Mouse (Mus musculus) midbrain, embryonic 10.5 days (tissue): ENCODE measurements around the gene Foxs1. TPM values are rescaled to one million over a fixed set of nuclear protein-coding genes. Genes with fewer than 3 reads are reported as not detected.

Source experiments
- DNase-seq: peaks from one replicate; pipeline ENCODE4 v3.0.0-alpha.2; 2017; ENCODE audit warnings: low spot score
- H3K27ac ChIP-seq: fragments of 300-500 bp; sonication (generic); replicated peaks from 2 replicates; pipeline ENCODE4 v1.5.1; 2016; ENCODE audit warnings: mild to moderate bottlenecking
- H3K27me3 ChIP-seq: fragments of 300-500 bp; sonication (generic); 2 replicates; pipeline ENCODE4 v1.6.1; 2016; ENCODE audit warnings: low read depth, mild to moderate bottlenecking; ENCODE audit not compliant: poor library complexity, severe bottlenecking
- H3K36me3 ChIP-seq: fragments of 300-500 bp; sonication (generic); 2 replicates; pipeline ENCODE4 v1.6.1; 2016; ENCODE audit warnings: mild to moderate bottlenecking, moderate library complexity
- H3K4me1 ChIP-seq: fragments of 300-500 bp; sonication (generic); 2 replicates; pipeline ENCODE4 v1.6.1; 2016
- H3K4me3 ChIP-seq: fragments of 300-500 bp; sonication (generic); 2 replicates; pipeline ENCODE4 v1.5.1; 2016; ENCODE audit warnings: mild to moderate bottlenecking, moderate library complexity
- H3K9me3 ChIP-seq: fragments of 300-500 bp; sonication (generic); replicated peaks from 2 replicates; pipeline ENCODE4 v1.6.1; 2016; ENCODE audit warnings: mild to moderate bottlenecking
- WGBS: fragments of 180-500 bp; shearing (Covaris S2); methylation state at CpG from one replicate; pipeline ENCODE4 v1.1.7; 2016; 5-methylcytosine and 5-hydroxymethylcytosine counted together
- polyA plus RNA-seq: library from polyadenylated mRNA; unstranded; fragments of >200 nt; fragmentation: Nextera tagmentation; extraction: Ambion mirVana; gene quantifications from 2 replicates; pipeline ENCODE4 v1.2.1, GENCODE M21; 2016

Foxs1 gene
- polyA plus RNA-seq, 1 experiment from 2014 or later: 0.58 TPM

- Histone ChIP-seq H3K36me3 (no peaks in the 10 kb centered on the region), H3K27ac (no peak overlapping the region), H3K27me3 (peaks cover 100% of the 10 kb centered on the region), H3K4me3 (peak overlapping the region; percentile 65), H3K4me1 (peaks cover 20% of the 10 kb centered on the region), H3K9me3 (no peaks in the 10 kb centered on the region)
- DNase-seq: no peak
- WGBS: 4% methylated on average over 8 of the region's 8 CpGs
Measured at GRCm38 (mm10) chr2:152943568-152943967, 10.6 kb upstream of the Foxs1 start.

GRCm38 (mm10) chr2:152942898-152943515, 10.0 kb upstream of the Foxs1 start:
- Histone ChIP-seq H3K4me1 (peaks cover 20% of the 10 kb centered on the region), H3K9me3 (no peaks in the 10 kb centered on the region), H3K27me3 (peaks cover 100% of the 10 kb centered on the region), H3K36me3 (no peaks in the 10 kb centered on the region), H3K27ac (no peak overlapping the region; the same call in 1 of the 2 replicates), H3K4me3 (peak overlapping the region; percentile 65)
- 1% methylated on average over 65 of the region's 65 CpGs for WGBS
- peak; percentile 51 for DNase-seq

- H3K36me3 ChIP-seq: no peaks in the 10 kb centered on the region
- H3K27me3 ChIP-seq: peaks cover 87% of the 10 kb centered on the region
- peaks cover 20% of the 10 kb centered on the region for H3K4me1 ChIP-seq
- WGBS: 37% methylated on average over 7 of the region's 7 CpGs
- H3K27ac ChIP-seq: no peak overlapping the region
- no peak overlapping the region for H3K4me3 ChIP-seq
- no peak for DNase-seq
- H3K9me3 ChIP-seq: no peaks in the 10 kb centered on the region
Measured at GRCm38 (mm10) chr2:152941776-152942175, 8.8 kb upstream of the Foxs1 start.

DNA sequence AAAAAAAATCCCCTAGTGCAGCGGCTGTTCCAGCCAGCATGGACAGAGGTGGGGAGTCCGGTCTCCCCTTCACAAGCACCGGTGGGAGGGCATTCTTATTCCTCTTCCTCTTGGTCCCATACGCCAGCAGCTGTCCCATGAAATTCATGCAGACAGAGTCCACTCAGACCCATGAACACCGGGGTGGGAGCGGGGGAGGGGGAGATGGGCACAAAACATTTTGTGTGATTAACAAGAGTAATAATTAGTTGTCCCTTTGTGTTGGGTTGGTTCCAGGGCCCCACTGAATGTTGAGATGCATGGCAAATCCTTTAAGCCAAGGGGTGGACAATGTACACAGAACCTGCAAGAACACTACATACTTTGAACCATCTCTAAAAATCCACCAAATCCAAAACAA, 8.1 kb upstream of the Foxs1 start:
- Histone ChIP-seq H3K4me3 (no peak overlapping the region), H3K27me3 (peaks cover 82% of the 10 kb centered on the region), H3K36me3 (no peaks in the 10 kb centered on the region), H3K27ac (no peak overlapping the region), H3K4me1 (peaks cover 20% of the 10 kb centered on the region), H3K9me3 (no peaks in the 10 kb centered on the region)
- no peak for DNase-seq
- 81% methylated on average over 6 of the region's 6 CpGs for WGBS

DNA sequence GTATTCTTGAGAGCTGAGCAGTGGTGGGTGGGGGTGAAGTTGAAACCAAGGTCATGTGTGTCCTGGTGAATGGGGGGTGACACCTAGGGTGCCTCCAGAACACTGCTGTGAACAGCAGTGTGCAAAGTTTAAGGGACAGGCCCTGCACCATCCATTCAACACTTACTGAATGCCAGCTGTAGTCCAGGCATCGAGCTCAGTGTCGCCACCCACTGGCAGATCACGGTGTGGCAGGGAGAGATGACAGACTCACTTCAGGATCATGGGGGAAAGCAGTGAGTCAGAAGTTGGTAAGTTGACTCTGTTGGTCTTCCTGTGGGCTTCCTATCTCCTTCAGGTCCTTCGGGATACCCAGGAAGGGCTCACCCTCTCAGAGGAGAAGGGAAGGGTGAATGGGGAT, 6.8 kb upstream of the Foxs1 start:
- Histone ChIP-seq H3K4me3 (no peak overlapping the region), H3K4me1 (peaks cover 20% of the 10 kb centered on the region), H3K27ac (no peak overlapping the region), H3K27me3 (peaks cover 78% of the 10 kb centered on the region), H3K9me3 (no peaks in the 10 kb centered on the region), H3K36me3 (no peaks in the 10 kb centered on the region)
- 16% methylated on average over 4 of the region's 4 CpGs for WGBS
- DNase-seq: peak; percentile 62

GRCm38 (mm10) chr2:152933614-152934013, 606 bp upstream of the Foxs1 start:
- peak overlapping the region; percentile 57; the same call in 1 of the 2 replicates for H3K27ac ChIP-seq
- H3K4me3 ChIP-seq: no peak overlapping the region
- H3K27me3 ChIP-seq: peaks cover 31% of the 10 kb centered on the region
- no peaks in the 10 kb centered on the region for H3K9me3 ChIP-seq
- DNase-seq: peak; percentile 53
- WGBS: 39% methylated on average over 5 of the region's 5 CpGs
- no peaks in the 10 kb centered on the region for H3K36me3 ChIP-seq
- H3K4me1 ChIP-seq: peaks cover 14% of the 10 kb centered on the region; the same call in 1 of the 2 replicates

DNA sequence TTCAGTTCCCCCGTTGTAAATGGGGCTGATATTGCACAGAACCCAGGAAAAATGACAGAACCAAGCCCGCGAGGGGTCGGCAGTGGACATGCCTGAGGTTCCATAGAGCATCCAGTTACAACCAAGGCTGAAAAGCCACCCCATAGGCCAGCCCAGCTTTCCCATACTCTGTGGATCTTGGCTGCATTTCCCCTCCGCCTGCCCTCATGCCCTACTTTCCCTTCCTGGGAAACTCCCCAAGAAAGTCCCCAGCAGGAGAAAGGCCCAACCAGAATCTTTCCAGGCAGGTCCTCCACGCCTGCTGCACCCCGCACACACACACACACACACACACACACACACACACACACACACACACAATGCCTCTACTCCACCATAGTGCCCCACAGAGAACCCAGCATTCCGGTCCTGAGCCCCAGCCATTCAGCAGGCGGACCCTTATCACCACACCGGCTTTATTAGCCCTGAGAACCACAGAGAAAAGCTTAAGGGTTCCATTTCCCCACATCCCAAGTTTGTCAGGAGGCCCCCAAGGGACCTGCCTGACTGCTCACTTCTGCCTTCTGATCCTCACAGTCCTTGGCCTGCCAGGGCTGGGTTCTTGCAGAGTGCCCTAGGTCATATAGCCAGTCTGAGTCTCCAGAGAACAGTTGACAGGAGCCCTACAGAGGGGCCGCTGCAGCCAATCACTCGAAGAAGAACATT, 1.4 kb downstream of the Foxs1 start:
- Histone ChIP-seq H3K4me1 (peaks cover 21% of the 10 kb centered on the region; the same call in 1 of the 2 replicates), H3K27me3 (peaks cover 30% of the 10 kb centered on the region), H3K9me3 (no peaks in the 10 kb centered on the region), H3K27ac (no peak overlapping the region), H3K36me3 (no peaks in the 10 kb centered on the region), H3K4me3 (no peak overlapping the region)
- DNase-seq: no peak
- WGBS: 84% methylated on average over 12 of the region's 12 CpGs

GRCm38 (mm10) chr2:152930276-152930675, 2.7 kb downstream of the Foxs1 start:
- peaks cover 28% of the 10 kb centered on the region for H3K4me1 ChIP-seq
- H3K27me3 ChIP-seq: peaks cover 21% of the 10 kb centered on the region
- no peaks in the 10 kb centered on the region for H3K36me3 ChIP-seq
- H3K27ac ChIP-seq: peak overlapping the region; percentile 38; the same call in 1 of the 2 replicates
- no peak overlapping the region for H3K4me3 ChIP-seq
- 42% methylated on average over 2 of the region's 2 CpGs for WGBS
- DNase-seq: no peak
- no peaks in the 10 kb centered on the region for H3K9me3 ChIP-seq

DNA sequence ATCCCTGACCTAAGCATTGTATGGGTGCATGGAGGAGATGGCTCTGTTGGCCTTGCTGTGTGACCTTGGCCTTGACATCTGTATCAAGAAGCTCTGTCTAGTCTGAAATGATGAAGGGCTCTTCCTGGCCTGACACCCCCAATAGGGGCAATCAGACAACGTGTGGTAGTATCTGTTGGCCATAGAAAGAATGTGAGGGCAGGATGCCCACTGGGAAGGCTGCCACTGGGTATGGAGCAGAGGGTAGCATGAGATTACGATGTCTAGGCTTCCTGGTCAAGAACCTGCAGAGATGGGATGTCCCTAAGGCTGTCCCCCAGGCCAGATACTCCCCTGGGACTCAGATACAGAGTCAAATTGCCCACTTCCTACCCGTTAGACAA, 4.0 kb downstream of the Foxs1 start:
- peaks cover 40% of the 10 kb centered on the region for H3K4me1 ChIP-seq
- DNase-seq: no peak

GRCm38 (mm10) chr2:152928219-152928987, 4.6 kb downstream of the Foxs1 start:
- no peak for DNase-seq
- Histone ChIP-seq H3K27me3 (peaks cover 18% of the 10 kb centered on the region), H3K9me3 (no peaks in the 10 kb centered on the region), H3K27ac (peak overlapping the region; percentile 14; the same call in 1 of the 2 replicates), H3K36me3 (no peaks in the 10 kb centered on the region), H3K4me1 (peaks cover 46% of the 10 kb centered on the region), H3K4me3 (no peak overlapping the region)
- WGBS: 54% methylated on average over 14 of the region's 14 CpGs

More for the DNA sequence above, 4.0 kb downstream of the Foxs1 start:
- H3K9me3 ChIP-seq: no peaks in the 10 kb centered on the region
- WGBS: 83% methylated on average over 3 of the region's 3 CpGs
- peaks cover 20% of the 10 kb centered on the region for H3K27me3 ChIP-seq
- no peaks in the 10 kb centered on the region for H3K36me3 ChIP-seq
- H3K4me3 ChIP-seq: no peak overlapping the region
- H3K27ac ChIP-seq: no peak overlapping the region

DNA sequence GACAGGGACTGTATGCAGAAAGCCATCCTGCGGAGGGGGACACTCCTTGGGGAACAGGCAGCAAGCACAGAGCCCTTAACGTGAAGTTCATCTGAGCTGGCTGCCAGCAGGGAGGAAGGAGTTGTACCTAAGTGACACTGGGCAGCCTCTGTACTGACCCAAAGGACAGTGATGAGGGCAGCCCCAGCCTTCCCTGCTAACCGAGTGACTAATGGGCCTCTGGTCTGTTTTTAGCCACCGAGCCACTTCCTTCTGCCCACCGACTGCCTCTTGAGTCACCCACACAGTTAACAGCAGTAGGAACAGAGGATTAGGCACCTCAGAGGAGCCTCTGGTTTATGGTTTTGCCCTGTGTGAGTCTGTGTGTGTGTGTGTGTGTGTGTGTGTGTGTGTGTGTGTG, 5.6 kb downstream of the Foxs1 start:
- Histone ChIP-seq H3K36me3 (no peaks in the 10 kb centered on the region), H3K27ac (0 out of 2 replicates have a peak overlapping the region, but pooled peaks have one; percentile 55), H3K9me3 (no peaks in the 10 kb centered on the region), H3K27me3 (peaks cover 9% of the 10 kb centered on the region; the same call in 1 of the 2 replicates), H3K4me3 (no peak overlapping the region), H3K4me1 (peaks cover 46% of the 10 kb centered on the region)
- WGBS: 73% methylated on average over 5 of the region's 5 CpGs
- no peak for DNase-seq

- Histone ChIP-seq H3K27me3 (peaks cover 5% of the 10 kb centered on the region; the same call in 1 of the 2 replicates), H3K36me3 (no peaks in the 10 kb centered on the region), H3K4me1 (peaks cover 51% of the 10 kb centered on the region), H3K9me3 (no peaks in the 10 kb centered on the region), H3K4me3 (no peak overlapping the region), H3K27ac (0 out of 2 replicates have a peak overlapping the region, but pooled peaks have one; percentile 55)
- WGBS: 83% methylated on average over 9 of the region's 9 CpGs
- no peak for DNase-seq
Measured at GRCm38 (mm10) chr2:152926896-152927295, 6.1 kb downstream of the Foxs1 start.
